Mouse (Mus musculus) myocyte (in vitro differentiated cells): ENCODE measurements around the gene Fkbp5. TPM values are rescaled to one million over a fixed set of nuclear protein-coding genes. Genes with fewer than 3 reads are reported as not detected.

Experiments
- H3K27me3 ChIP-seq: one replicate; pipeline ENCODE4 v1.6.1; 2011; ENCODE audit not compliant: control insufficient read depth, insufficient read depth, insufficient read length
- H3K36me3 ChIP-seq: one replicate; pipeline ENCODE4 v1.6.1; 2011; ENCODE audit not compliant: control insufficient read depth, insufficient read depth
- H3K4me2 ChIP-seq: one replicate; pipeline ENCODE4 v1.6.1; 2011; ENCODE audit warnings: low read depth, control low read depth
- H3K4me3 ChIP-seq: one replicate; pipeline ENCODE4 v1.5.1; 2011; ENCODE audit warnings: mild to moderate bottlenecking, control low read depth, moderate library complexity
- H3K79me2 ChIP-seq: one replicate; pipeline ENCODE4 v1.6.1; 2011; ENCODE audit not compliant: control insufficient read depth, insufficient read depth
- H3ac ChIP-seq: one replicate; pipeline ENCODE4 v1.6.1; 2011; ENCODE audit not compliant: control insufficient read depth, insufficient read length
- CEBPB ChIP-seq: IDR thresholded peaks from 2 replicates; pipeline ENCODE4 v1.6.1; 2011; ENCODE audit warnings: mild to moderate bottlenecking, moderate library complexity; ENCODE audit not compliant: poor library complexity, insufficient read depth, severe bottlenecking
- E2F4 ChIP-seq: IDR thresholded peaks from one replicate; pipeline ENCODE4 v1.6.1; 2011; ENCODE audit warnings: mild to moderate bottlenecking, control low read depth, moderate library complexity; ENCODE audit not compliant: insufficient read depth
- MAX ChIP-seq: IDR thresholded peaks from one replicate; pipeline ENCODE4 v1.6.1; 2011; ENCODE audit warnings: low read depth, mild to moderate bottlenecking, control low read depth
- MYOD1 ChIP-seq, 3 experiments: IDR thresholded peaks; one replicate each; pipeline ENCODE4 v1.6.1; 2011; ENCODE audit warnings: control low read depth in 2 of 3, low read depth in 2 of 3, mild to moderate bottlenecking in 2 of 3, moderate library complexity in 1 of 3; ENCODE audit not compliant: insufficient read length in 2 of 3, control insufficient read depth in 1 of 3
- MYOG ChIP-seq, 3 experiments: IDR thresholded peaks; one replicate each; pipeline ENCODE4 v1.6.1; 2011; ENCODE audit warnings: control low read depth in 2 of 3, low read depth in 2 of 3, mild to moderate bottlenecking in 2 of 3; ENCODE audit not compliant: insufficient read length in 2 of 3, control insufficient read depth in 1 of 3, insufficient read depth in 1 of 3
- POLR2A ChIP-seq: IDR thresholded peaks from one replicate; pipeline ENCODE4 v1.6.1; 2011; ENCODE audit warnings: low read depth, mild to moderate bottlenecking, control low read depth, moderate library complexity; ENCODE audit not compliant: insufficient read length
- POLR2AphosphoS2 ChIP-seq: IDR thresholded peaks from one replicate; pipeline ENCODE4 v1.6.1; 2011; ENCODE audit warnings: low read depth, control low read depth; ENCODE audit not compliant: insufficient read length
- REST ChIP-seq: IDR thresholded peaks from one replicate; pipeline ENCODE4 v1.6.1; 2011; ENCODE audit warnings: mild to moderate bottlenecking, control low read depth, moderate library complexity; ENCODE audit not compliant: insufficient read depth, insufficient read length
- SRF ChIP-seq: IDR thresholded peaks from one replicate; pipeline ENCODE4 v1.6.1; 2011; ENCODE audit warnings: low read depth; ENCODE audit not compliant: control insufficient read depth, insufficient read length
- TCF12 ChIP-seq: IDR thresholded peaks from one replicate; pipeline ENCODE4 v1.6.1; 2011; ENCODE audit warnings: mild to moderate bottlenecking, control low read depth; ENCODE audit not compliant: poor library complexity, insufficient read depth, severe bottlenecking
- TCF3 ChIP-seq: IDR thresholded peaks from one replicate; pipeline ENCODE4 v1.6.1; 2011; ENCODE audit warnings: low read depth, control low read depth; ENCODE audit not compliant: insufficient read length
- USF1 ChIP-seq: IDR thresholded peaks from one replicate; pipeline ENCODE4 v1.6.1; 2011; ENCODE audit warnings: low read depth, mild to moderate bottlenecking, control low read depth, moderate library complexity
- polyA plus RNA-seq: library from polyadenylated mRNA; unstranded; fragments of >200 nt; fragmentation: generic; extraction: Trizol; gene quantifications from one replicate; pipeline ENCODE4 v1.2.1, GENCODE M21; 2012; ENCODE audit warnings: missing spikeins

The Fkbp5 gene
- polyA plus RNA-seq, 1 experiment: 11.6 TPM

- Histone ChIP-seq H3K27me3 (no peaks in the 10 kb centered on the region), H3K4me3 (no peak overlapping the region), H3K36me3 (no peaks in the 10 kb centered on the region), H3K79me2 (peaks cover 10% of the 10 kb centered on the region), H3K4me2 (no peak overlapping the region), H3ac (no peak overlapping the region)
- TF ChIP-seq MAX (no peak), SRF (no peak), REST (no peak), MYOG (IDR thresholded peaks at IDR 0.05; ENCODE audit: control insufficient read depth in 1 of 3, insufficient read depth in 1 of 3, insufficient read length in 2 of 3, low read depth in 2 of 3) (no peak), TCF12 (no peak), E2F4 (no peak)
These were observed 29.6 kb downstream of the Fkbp5 start for GRCm38 (mm10) chr17:28487584-28488257.

- H3K4me2 ChIP-seq: no peak overlapping the region
- no peaks in the 10 kb centered on the region for H3K36me3 ChIP-seq
- TF ChIP-seq POLR2A: no peak
- TF ChIP-seq TCF3: no peak
- TF ChIP-seq USF1: no peak
- no peak for TF ChIP-seq MYOD1 (IDR thresholded peaks at IDR 0.05; ENCODE audit: control insufficient read depth in 1 of 3, insufficient read length in 2 of 3, low read depth in 2 of 3)
- TF ChIP-seq POLR2AphosphoS2: no peak
- TF ChIP-seq REST: no peak
- no peak for TF ChIP-seq TCF12
- TF ChIP-seq CEBPB: no peak
- no peak for TF ChIP-seq E2F4
- no peak for TF ChIP-seq MAX
- TF ChIP-seq MYOG (IDR thresholded peaks at IDR 0.05; ENCODE audit: control insufficient read depth in 1 of 3, insufficient read depth in 1 of 3, insufficient read length in 2 of 3, low read depth in 2 of 3): no peak
- TF ChIP-seq SRF: no peak
These were observed 30.6 kb downstream of the Fkbp5 start for GRCm38 (mm10) chr17:28486720-28487119.

GRCm38 (mm10) chr17:28485977-28486400 is 31.3 kb downstream of the Fkbp5 start:
- H3K27me3 ChIP-seq: no peaks in the 10 kb centered on the region
- peak overlapping the region; percentile 45 for H3K4me3 ChIP-seq
- peak overlapping the region; percentile 73 for H3ac ChIP-seq
- H3K4me2 ChIP-seq: peak overlapping the region; percentile 71
- H3K79me2 ChIP-seq: peaks cover 14% of the 10 kb centered on the region
- TF ChIP-seq MYOG (IDR thresholded peaks at IDR 0.05; ENCODE audit: control insufficient read depth in 1 of 3, insufficient read depth in 1 of 3, insufficient read length in 2 of 3, low read depth in 2 of 3) (no peak), POLR2A (peak; percentile 92), MAX (no peak), POLR2AphosphoS2 (peak; percentile 80), REST (no peak), USF1 (peak; percentile 84), TCF12 (no peak), E2F4 (peak; percentile 70), CEBPB (no peak), SRF (peak; percentile 80), TCF3 (no peak), MYOD1 (IDR thresholded peaks at IDR 0.05; ENCODE audit: control insufficient read depth in 1 of 3, insufficient read length in 2 of 3, low read depth in 2 of 3) (peak in 1 of 3 experiments; percentile 2)
- no peaks in the 10 kb centered on the region for H3K36me3 ChIP-seq

More at GRCm38 (mm10) chr17:28486720-28487119, 30.6 kb downstream of the Fkbp5 start:
- H3K79me2 ChIP-seq: peaks cover 10% of the 10 kb centered on the region
- no peak overlapping the region for H3K4me3 ChIP-seq
- no peaks in the 10 kb centered on the region for H3K27me3 ChIP-seq
- H3ac ChIP-seq: no peak overlapping the region

- Histone ChIP-seq H3K27me3 (no peaks in the 10 kb centered on the region), H3K79me2 (peaks cover 14% of the 10 kb centered on the region), H3K4me3 (peak overlapping the region; percentile 45), H3ac (peak overlapping the region; percentile 73), H3K36me3 (no peaks in the 10 kb centered on the region), H3K4me2 (peak overlapping the region; percentile 92)
- no peak for TF ChIP-seq POLR2A
- TF ChIP-seq USF1: no peak
These were observed 31.8 kb downstream of the Fkbp5 start for GRCm38 (mm10) chr17:28485446-28485948.
